Mouse (Mus musculus) C2C12 (cell line): ENCODE data around the gene Cdc34.

Source experiments
- CEBPB ChIP-seq: IDR thresholded peaks from one replicate; pipeline ENCODE4 v1.6.1; 2011; ENCODE audit warnings: low read depth, mild to moderate bottlenecking, control low read depth, moderate library complexity
- CTCF ChIP-seq: IDR thresholded peaks from one replicate; pipeline ENCODE4 v1.5.1; 2011; ENCODE audit not compliant: control insufficient read depth, insufficient read depth, insufficient read length
- MAX ChIP-seq: IDR thresholded peaks from one replicate; pipeline ENCODE4 v1.6.1; 2011; ENCODE audit warnings: mild to moderate bottlenecking, control low read depth
- MYOD1 ChIP-seq: IDR thresholded peaks from one replicate; pipeline ENCODE4 v1.6.1; 2011; ENCODE audit warnings: low read depth; ENCODE audit not compliant: control insufficient read depth, insufficient read length

DNA sequence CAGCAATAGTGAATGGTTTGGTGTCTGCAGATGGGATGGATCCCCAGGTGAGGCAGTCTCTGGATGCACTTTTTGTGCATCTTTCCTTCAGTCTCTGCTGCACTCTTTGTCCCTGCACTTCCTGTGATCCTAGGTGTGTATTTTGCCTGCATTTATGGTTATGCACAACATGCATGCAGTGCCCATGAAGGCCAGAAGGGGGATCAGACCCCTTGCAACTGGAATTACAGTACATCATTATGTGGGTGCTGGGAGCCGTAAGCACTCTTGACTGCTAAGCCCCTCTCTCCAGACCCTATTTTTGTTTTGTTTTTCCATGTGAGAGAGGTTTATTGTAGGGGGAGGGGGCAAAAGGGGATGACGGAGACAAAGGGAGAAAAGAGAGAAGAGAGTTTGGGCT, 21.7 kb upstream of the Cdc34 start:
- TF ChIP-seq MYOD1 (no peak), CTCF (no peak), CEBPB (no peak), MAX (no peak)
